Mouse (Mus musculus): ENCODE measurements at regions not wholly inside any gene's neighbourhood (a gene's known extent, or its start where the extent isn't known, plus 50 kb on each side); places are given as distances from the start of the nearest gene placed in this dataset.
"Not testable (repeated sequence)": the region's sequence is repeated elsewhere in the genome, so short reads cannot be mapped to it uniquely, and the experiment has no call there.

- no peak for DNase-seq (ENCODE audit: low read depth)
These were observed 162.1 kb upstream of the Zfp637 start for GRCm38 (mm10) chr6:117678877-117679276.

GRCm38 (mm10) chr6:117686212-117686611 lies 154.8 kb upstream of the Zfp637 start:
- DNase-seq (ENCODE audit: low read depth) = no peak

DNA sequence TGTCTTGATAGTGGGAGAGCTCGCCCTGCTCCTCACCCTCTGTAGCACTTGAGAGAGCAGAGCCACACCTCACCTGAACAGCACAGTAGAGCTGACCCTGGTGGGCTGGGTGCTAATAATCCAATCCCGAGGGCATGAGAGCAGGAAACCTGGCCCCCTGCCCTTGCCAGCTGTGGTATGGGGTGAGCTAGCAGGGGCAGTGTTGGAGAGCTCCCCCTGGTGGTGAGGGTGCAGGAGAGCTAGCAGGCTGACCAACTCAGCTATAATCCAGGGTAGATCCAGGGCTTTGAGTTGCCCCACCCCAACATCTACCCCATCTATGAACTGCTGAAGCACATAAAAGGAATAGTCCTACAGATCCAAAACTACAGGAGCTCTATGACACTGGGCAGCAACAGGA lies 153.9 kb upstream of the Zfp637 start:
- peak; percentile 50 for DNase-seq (ENCODE audit: low read depth)

GRCm38 (mm10) chr6:117688664-117689178 lies 152.3 kb upstream of the Zfp637 start:
- DNase-seq (ENCODE audit: low read depth) = no peak

GRCm38 (mm10) chr6:117700286-117700685 lies 140.7 kb upstream of the Zfp637 start:
- no peak for DNase-seq (ENCODE audit: low read depth)

DNA sequence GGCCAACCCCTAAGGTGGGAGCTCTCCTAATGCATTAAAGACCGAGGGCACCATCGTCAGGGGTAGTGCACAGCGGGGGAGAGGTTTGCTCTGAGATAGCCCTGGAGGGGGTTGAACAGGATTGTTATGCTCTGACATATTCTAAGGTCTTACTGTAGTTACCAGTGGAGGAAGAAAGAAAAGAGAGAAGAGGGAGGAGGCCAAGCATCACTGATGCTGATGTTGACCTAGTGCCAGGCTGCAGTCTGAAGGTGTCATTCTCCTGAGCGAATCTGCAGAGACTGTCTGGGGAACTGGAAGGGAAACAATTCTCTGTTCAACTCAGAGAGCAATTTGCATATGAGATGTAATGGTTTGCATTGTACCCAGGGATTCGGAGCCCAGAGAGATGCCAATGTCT lies 139.4 kb upstream of the Zfp637 start:
- DNase-seq (ENCODE audit: low read depth) = no peak

- DNase-seq (ENCODE audit: low read depth) = no peak
These were observed 135.0 kb upstream of the Zfp637 start for GRCm38 (mm10) chr6:117706006-117706405.

DNA sequence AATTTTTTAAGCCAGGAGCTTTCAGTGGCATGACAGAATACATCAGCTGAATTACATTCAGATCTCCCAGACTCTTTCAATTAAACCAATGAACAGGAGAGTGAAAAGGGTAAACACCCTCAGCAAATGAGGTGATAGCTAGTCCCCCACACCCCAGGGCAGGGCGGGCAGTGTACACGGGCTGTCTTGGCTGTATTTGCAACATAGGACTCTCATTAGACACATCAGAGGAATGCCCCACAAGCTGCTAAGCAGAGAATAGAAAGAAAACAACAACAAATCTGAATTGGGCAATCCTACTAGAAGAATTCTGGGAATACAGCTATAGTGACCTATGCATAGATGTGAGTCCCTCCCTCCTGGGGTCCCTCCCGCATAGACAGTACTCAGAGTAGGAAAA lies 131.8 kb upstream of the Zfp637 start:
- DNase-seq (ENCODE audit: low read depth) = peak; percentile 17

- DNase-seq (ENCODE audit: low read depth) = no peak
These were observed 125.8 kb upstream of the Zfp637 start for GRCm38 (mm10) chr6:117715056-117715777.

DNA sequence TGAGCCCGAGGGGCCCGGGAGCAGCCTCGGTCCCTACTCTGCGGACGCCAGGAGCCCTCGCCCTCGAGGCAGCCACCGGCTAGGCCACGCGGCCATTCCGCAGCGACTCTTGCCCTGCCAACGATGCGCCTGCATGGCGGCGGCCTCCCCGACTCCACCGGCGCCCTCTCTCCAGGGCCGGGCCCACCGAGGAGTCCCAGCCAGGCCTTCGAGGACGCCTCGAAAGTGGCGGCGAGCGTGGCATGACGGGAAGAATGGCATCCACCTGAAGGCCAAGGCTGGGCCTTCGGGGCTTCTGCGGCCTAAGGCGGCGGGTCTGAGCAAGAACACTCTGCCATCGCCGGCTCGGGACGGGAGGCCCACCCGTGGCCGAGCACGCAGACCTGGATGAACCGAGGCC lies 124.6 kb upstream of the Zfp637 start:
- not testable (repeated sequence) for DNase-seq (ENCODE audit: low read depth)

GRCm38 (mm10) chr6:117752338-117752737 lies 88.6 kb upstream of the Zfp637 start:
- not testable (repeated sequence) for DNase-seq (ENCODE audit: low read depth)

- not testable (repeated sequence) for DNase-seq (ENCODE audit: low read depth)
These were observed 85.3 kb upstream of the Zfp637 start for GRCm38 (mm10) chr6:117755682-117756081.

GRCm38 (mm10) chr6:117756176-117756575 lies 84.8 kb upstream of the Zfp637 start:
- no peak for DNase-seq (ENCODE audit: low read depth)

DNA sequence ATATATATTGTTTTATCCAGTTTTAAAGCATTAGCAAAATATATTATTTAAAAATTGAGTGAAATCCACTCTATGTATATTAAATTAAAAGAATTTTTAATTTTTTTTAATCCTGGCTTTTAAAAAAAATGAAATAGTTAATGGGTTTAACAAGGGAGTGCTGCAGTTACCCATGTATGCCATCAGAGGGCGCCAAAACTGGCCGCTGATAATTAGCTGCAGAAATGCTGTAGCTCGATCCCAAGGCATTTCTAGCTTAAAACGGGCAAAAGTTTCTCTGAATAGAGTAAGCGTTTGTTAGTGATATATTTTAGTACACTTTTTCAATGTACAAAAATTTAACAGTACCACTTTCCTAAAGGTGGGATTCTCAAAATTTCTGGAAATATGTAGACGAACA lies 82.5 kb upstream of the Zfp637 start:
- peak; percentile 79 for DNase-seq (ENCODE audit: low read depth)

DNA sequence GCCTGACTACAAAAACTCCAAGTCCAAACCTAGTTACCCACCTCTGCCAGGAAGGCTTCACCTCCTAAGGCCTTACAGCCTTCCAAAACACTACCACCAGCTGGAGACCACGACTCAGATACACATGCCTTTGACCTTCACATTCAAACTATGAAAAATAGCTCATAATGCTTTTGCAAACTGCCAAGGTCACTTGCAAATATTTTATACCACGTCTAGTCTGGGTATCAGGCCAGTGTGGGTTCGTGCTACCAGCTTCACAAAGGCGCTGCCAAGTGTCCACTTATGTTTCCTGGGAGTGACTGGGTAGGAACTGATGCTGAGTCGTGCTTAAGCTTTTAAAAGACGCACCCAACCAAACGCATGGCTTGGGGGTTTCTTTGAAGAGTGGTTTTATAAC lies 69.5 kb upstream of the Zfp637 start:
- peak; percentile 39 for DNase-seq (ENCODE audit: low read depth)

DNA sequence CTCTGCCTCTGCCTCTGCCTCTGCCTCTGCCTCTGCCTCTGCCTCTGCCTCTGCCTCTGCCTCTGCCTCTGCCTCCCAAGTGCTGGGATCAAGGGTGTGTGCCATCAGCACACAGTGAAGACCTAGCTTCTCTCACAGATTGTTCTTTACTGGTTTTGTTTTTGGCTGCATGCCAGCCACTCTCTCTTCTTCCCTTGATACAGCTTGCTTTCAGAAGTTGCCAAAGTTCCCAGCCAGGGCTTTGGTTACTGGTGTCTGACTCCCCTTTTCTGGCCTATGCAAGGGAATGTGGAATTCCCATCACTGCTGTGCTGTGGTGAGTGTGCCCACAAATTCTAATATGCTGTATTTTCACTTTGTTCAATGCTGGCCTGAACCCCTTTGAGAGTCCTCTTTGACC lies 68.6 kb upstream of the Zfp637 start:
- peak; percentile 66 for DNase-seq (ENCODE audit: low read depth)

DNA sequence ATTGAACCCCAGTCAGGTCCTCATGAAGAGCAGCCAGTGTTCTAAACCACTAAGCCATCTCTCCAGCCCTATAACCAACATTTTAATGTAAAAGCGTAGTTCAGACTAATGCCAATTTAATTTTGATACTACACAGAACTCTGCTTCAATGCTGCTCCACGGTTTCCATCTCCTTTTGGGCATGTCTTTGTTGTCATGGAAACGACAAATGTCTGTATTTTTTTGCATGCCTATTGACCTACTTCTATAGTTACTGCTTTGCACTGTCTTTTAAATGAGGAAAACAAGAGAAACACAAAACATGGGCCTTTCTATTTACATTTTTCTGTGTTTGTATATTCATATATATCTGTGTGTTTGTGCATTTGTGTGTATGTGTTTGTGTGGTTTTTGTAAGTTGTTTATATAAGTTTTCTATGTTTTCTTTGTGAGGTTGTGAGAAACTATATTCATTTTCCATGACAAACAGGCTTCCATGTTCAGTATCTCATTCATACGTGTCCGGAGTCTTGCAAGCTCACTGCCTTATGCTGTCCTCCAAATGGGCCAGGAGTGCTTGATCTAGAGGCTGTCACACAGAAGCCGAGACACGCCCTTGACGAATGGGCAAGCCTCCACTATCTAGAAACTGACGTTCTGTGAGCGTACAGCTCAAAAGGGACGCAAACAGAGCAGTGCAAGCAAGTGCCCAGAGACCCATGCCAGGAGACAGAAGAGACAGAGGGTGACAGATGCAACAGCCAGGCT lies 65.5 kb upstream of the Zfp637 start:
- DNase-seq (ENCODE audit: low read depth) = peak; percentile 1

DNA sequence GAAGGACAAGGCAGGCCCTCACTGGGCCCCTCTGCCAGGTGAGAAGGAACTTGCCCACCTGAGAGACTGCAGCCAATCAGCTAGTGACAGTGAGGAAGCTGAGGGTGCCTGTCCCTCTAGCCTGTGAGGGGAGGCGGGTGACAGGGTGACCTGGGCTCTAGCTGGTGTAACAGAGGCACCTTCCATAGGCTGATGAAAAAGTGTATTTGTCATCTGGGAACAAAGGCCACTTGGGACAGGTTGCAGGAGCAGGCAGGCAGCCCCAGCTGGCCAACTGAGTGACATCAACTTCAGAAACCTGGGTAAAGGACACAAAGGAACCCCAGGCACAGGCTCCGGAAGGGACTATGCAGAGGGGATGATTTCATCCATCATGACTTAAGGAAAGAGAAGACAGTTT lies 63.0 kb upstream of the Zfp637 start:
- DNase-seq (ENCODE audit: low read depth) = peak; percentile 1

DNA sequence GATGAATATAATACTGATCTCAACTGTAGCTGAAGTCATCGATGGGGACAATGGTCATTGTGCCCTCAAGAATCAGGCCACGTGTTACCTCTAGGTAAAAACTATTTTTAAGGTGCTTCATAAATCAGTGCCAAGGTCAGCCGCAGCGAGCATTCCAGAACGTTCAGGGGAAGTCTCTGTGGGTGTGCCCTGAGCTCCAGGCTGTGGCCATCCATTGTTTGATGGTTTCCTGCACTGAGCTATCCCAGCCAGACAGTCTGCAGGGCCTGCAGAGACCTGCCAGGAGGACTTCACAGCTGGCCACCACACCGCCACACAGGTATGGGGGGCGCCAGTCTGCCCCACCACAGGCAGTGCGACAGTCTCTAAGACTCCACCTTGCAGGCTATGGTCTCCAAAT lies 62.5 kb upstream of the Zfp637 start:
- DNase-seq (ENCODE audit: low read depth) = no peak

GRCm38 (mm10) chr6:117779020-117779419 lies 62.0 kb upstream of the Zfp637 start:
- peak; percentile 1 for DNase-seq (ENCODE audit: low read depth)

DNA sequence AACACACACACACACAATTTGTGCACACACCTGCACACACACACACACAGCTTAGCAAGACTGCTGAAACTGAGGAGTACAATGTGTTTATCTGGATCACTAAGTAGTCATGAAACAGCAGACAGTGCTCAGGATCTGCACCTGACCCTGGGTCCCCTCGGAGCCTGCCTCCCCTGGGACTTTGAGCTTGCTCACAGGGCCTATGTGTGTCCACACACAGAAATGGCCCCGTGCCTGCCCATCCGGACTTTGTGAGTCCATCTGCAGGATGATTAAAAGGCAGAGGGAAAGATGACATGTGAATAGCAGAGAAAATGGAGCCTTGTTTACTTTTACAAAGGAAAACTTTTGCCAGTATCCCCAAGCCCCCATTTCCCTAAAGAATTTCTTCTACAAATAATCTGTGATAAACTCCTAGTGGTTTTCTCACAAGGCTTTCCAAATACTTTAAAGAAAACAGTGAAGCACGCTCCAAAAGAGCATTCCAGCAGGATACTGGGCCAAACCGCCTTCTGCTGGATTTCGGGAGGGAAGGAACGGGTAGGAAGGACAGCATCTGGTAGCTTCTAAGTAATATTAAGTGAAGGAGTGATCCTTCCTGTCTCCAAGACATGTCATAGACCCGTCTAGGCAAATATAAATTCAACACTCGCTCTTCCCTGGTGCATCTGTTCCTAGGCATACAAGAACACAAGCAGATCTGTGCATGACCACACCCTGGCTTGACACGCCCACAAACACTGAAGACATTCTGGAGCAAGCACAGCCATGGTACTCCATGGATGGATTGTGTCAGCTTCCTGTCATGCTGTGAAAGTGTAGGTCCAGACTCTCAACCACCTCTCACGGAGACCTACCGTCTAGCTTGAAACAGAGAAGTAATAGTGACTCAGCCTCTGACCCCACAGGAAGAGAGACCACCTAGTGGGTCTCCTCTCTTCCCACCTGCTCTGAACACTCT lies 52.1 kb upstream of the Zfp637 start:
- peak; percentile 38 for DNase-seq (ENCODE audit: low read depth)

- DNase-seq (ENCODE audit: low read depth) = no peak
These were observed 50.4 kb upstream of the Zfp637 start for GRCm38 (mm10) chr6:117790581-117790980.
